Mouse (Mus musculus) urinary bladder, postnatal 4 days (tissue): ENCODE measurements around the gene Gm4847.

Experiments
- DNase-seq, 2 experiments: peaks; one replicate each; pipeline ENCODE4 v3.0.0; 2021 to 2022; ENCODE audit warnings: low spot score in 2 of 2

Gm4847 gene

GRCm38 (mm10) chr1:166647593-166647992, at the start of gene Gm4847:
Gene Gm4847, minus strand, starts transcription at chr1:166647693.
- no peak for DNase-seq

GRCm38 (mm10) chr1:166681745-166682144, 34.3 kb upstream of the Gm4847 start, which contains the start of gene Fmo9:
Gene Fmo9, minus strand, starts transcription at chr1:166681845.
- no peak for DNase-seq

GRCm38 (mm10) chr1:166669264-166669663, 21.8 kb upstream of the Gm4847 start:
- no peak for DNase-seq

- no peak for DNase-seq
These were observed 13.3 kb upstream of the Gm4847 start for GRCm38 (mm10) chr1:166660800-166661199.
